Mouse (Mus musculus) lung, postnatal 10 days (tissue): Measurements from ENCODE around the gene Notch3.

Experiments used
- DNase-seq: peaks from one replicate; pipeline ENCODE4 v3.0.0; 2021

Notch3 gene

DNA sequence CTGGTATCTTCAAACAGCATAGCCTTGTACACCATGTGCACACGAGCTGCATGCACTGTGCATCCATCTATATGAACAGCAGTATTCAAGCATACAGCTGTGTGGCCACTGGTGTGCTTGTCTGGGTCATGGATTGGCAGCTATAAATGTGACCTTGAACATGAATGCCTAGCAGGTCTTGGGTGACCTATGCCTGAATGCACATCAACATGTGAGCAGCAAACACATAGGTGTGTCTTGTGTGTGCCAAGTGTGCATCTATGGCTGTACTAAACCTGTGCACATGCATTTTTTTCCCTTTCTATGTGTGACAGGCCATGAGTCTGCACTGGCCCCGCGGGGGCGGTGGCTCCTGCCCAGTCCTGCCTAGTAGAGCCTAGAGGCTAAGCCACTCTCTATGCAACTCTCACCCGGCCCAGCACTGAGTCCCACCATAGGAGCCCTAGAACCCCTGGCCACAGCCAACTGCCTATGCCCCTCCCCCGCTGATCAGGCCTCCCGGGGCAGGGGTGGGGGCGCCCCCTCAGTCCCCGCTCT, 1.3 kb downstream of the Notch3 start:
- DNase-seq, result peak; percentile 47

DNA sequence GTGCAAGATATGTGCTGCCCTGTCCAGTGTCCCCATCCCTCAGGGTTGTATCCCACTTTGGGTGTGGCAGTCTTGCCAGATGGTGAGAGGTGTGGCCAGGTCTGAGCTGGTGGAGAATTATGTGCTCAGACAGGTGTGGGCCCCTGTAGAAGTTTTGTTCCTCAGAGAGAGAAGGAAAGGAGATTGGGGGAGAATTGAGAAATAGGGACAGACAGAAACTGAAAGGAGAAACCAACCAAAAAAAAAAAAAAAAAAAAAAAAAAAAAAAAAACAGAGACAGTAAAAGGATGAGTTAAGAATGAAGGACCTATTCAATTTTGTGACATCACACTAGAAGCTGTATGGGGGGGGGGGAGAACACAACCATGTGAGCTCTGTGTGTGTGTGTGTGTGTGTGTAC, 1.9 kb downstream of the Notch3 start:
- DNase-seq, result no peak

DNA sequence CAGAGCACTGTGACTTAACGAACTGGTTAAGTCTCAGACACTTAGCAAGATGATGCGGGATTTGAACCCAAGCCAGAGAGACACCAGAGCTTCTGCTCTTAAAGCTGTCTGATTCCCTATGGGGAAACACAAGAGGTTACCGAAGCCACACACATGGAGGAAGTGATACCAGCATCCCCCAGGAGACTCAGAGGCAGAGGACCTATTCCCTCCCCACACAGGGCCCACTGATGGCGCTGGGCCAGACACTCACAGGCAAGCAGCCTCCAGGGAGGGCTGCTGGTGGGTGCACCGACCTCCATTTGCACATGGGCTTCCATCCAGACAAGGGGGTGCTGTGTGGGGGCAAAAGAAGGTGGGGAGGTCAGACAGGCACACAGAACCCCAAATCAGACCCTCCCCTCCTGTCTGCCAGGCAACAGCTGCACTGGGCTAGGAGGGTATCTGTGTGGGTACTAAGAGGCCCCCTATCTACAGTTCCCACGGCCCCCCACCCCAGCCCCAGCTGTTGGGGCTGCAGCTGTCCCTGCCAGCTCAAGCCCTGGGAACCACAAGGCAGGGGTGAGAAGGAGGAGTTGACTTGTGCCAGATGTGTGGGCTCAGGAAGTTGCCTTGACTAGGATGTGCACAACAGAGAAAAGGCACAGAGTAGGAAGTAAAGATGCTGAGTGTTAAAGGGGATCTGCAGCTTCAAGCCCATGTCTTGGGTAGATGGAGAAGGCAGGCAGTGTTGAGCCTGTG, 2.6 kb downstream of the Notch3 start:
- peak; percentile 49 for DNase-seq

- DNase-seq, result peak; percentile 84
These were observed 4.4 kb downstream of the Notch3 start for GRCm38 (mm10) chr17:32162112-32162850.

DNA sequence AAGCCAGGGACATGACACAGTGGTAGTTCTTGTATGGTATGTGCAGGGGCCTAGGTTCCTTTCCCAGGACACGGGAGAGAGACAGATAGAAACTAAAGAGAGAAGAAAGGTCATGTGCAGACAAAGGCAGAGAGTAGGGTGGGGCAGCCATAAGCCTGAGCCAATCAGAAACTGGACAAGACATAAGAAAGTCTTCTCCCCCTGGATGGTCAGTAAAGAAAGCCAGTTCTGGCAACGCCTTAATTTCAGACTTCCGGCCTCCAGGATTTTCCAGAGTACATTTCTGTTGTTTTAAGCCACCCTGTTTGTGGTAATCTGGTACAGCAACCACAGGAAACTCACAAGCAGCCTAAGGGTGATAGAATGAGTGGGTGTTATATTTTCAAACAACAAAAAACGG, 5.8 kb downstream of the Notch3 start:
- DNase-seq, result no peak

DNA sequence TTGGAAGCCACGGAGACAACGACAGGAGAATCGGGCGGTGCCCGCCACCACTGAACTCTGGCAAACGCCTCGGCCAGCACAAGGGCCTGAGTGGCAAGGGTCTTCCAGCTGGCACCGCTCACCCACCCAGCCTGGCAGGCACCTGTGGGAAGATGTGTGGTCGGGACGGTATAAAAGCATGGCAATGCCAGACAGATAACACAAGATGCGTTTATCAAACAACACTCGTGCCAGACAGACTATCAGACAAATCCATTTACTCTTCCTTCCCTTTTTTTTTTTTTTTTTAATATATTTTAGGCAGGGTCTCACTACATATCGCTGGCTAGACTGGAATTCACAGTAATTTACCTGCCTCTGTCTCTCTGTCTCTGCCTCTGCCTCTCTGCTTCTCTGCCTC, 7.8 kb downstream of the Notch3 start:
- DNase-seq, result no peak

GRCm38 (mm10) chr17:32146718-32147117, 19.9 kb downstream of the Notch3 start:
- no peak for DNase-seq

GRCm38 (mm10) chr17:32142907-32143854, 23.5 kb downstream of the Notch3 start:
- DNase-seq, result peak; percentile 91

DNA sequence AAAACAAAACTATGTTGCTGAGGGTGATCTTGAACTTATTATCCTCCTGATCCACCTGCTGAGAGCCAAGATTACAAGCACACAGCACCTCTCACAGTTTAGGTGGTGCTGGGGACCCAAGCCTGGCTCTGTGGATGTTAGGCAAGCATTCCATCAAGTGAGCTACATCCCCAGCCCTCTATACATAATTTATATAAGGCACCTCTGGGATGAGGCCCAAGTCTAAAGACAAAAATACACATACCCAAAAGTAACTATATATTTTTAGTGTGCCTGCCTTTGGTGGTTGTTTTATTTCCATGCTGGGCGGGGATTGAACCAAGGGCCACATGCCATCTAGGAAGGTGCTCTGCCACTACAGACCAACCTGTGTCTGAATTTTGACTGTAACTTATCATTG, 24.4 kb downstream of the Notch3 start:
- DNase-seq, result no peak

DNA sequence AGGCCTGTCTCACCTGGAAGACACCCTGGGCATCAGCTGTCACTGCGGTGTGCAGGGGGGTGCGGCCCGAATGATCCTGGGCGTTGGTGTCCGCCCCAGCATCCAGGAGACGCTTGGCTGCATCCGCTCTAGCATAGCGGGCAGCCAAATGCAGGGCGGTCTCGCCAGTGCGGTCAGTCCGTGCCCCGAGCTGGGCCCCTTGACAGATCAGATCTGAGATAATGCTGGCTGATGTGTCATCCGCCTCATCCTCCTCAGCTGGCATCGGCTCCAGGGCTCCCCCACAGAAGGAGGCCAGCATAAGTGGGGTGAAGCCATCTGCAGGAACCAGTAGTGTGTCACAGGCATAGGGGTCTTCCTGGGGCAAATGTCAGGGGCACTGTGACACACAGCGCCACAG, 33.3 kb downstream of the Notch3 start:
- no peak for DNase-seq

GRCm38 (mm10) chr17:32132087-32132486, 34.6 kb downstream of the Notch3 start:
- no peak for DNase-seq

- no peak for DNase-seq
These were observed 36.1 kb downstream of the Notch3 start for GRCm38 (mm10) chr17:32130506-32130905.

DNA sequence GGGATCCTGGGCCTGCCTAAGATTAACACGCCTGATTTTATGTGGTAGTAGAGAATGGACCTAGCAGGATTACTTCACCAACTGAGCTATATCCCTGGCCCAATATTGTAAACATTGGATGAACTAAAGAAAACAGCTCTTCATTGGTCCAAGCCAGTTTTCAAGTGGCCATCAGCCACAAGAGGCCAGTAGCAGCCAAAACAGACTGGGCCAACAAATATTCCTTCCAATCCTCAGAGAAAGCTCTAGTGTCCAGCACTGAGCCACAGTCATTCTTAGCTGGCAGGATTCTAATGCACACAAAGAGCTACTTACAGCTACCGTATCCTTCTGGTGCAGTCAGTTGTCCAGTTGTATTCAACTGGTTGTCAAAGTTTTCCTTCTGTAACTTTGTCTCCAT, 39.5 kb downstream of the Notch3 start:
- no peak for DNase-seq

GRCm38 (mm10) chr17:32125407-32125806, 41.2 kb downstream of the Notch3 start:
- DNase-seq, result no peak

- DNase-seq, result no peak
These were observed 43.1 kb downstream of the Notch3 start for GRCm38 (mm10) chr17:32123545-32123944.

DNA sequence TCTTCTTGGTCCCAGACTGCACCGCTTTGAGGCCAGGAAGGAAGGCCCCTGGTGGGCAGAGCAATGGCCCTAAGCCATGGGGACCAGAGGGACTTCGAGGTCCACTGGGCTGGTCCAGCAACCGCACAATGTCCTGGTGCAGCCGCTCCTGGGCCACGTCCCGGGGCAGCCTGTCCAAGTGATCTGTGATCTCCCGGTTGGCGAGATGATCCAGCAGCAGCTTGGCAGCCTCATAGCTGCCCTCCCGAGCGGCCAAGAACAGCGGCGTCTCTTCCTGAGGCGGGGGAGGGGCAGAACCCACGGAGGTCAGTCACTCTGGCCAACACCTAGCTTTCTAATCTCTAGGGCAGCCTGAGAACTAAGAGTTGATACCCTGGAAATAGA, 44.1 kb downstream of the Notch3 start:
- no peak for DNase-seq

DNA sequence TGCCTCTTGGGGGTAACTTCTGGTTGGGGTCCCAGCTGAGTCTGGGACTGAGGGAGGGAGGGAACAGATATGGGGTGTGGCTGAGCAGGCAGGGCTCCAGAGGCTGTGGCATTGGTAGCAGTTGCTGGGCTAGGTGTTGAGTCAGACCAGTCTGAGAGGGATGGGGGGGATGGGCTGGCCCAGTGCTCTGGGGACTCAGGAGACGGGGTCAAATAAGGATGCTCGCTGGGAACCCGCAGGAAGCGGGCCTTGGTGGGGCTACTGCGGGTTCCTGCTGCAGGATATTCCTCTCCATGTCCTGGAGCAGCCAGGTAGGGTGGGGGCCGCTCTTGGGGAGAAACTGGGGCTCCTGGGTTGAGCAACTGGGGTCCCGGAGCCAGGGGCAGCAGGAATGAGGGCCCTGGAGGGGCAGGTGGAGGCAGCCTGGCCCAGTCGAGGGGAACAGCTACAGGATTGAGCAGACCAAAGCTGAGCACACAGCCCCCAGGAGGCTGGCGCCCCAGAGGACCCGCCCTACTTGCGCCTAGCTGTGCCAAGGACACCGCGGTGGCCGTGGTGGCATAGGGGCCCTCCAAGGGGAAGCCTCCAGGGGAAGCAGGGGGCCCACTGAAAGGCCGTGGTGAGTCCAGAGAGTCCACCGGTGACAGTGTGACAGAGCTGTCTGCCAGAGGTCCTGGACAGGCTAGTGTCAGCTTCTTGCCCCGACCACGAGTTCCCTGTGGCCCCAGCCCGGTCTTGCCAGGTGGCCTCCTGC, 44.6 kb downstream of the Notch3 start:
- DNase-seq, result no peak

- no peak for DNase-seq
These were observed 45.7 kb downstream of the Notch3 start for GRCm38 (mm10) chr17:32120771-32121532.

DNA sequence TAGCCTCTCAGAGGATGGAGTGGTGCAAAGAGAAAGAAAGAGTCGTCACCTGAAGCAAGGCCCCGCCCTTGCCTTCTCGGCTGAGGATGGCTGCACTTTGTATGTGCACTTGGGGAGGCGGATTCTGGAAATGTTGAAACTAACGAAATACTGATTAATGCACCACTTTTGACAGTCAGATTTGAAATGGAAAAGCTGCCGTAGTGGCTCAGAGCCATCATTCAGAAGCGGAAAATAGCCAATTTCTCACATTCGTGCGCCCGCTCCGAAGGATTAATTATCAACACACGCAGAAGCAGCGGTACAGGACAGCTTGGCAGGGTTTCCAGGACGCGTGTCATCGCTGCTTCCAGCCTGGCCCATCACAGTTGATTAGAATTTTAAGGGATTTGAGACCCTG, 47.5 kb downstream of the Notch3 start:
- peak; percentile 61 for DNase-seq

DNA sequence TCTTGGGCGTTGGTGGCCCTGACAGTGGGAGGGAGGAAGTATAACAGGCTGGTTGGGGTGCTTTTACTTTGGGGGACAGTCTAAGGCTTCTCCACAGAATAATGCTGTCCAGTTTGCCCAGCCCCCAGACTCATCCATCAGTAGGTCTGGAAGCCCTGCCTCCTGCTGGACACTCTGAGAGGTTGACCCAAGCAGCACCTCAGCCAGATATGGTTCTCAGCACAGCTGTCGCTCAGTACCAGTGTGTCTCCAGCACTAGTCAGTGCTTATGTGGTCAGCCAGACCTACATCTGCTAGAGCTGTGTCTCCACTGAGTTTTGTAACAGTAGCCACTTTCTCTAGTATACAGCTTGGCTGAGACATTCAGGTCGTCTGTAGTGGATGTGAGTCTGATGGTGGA, 48.2 kb downstream of the Notch3 start:
- DNase-seq, result no peak

DNA sequence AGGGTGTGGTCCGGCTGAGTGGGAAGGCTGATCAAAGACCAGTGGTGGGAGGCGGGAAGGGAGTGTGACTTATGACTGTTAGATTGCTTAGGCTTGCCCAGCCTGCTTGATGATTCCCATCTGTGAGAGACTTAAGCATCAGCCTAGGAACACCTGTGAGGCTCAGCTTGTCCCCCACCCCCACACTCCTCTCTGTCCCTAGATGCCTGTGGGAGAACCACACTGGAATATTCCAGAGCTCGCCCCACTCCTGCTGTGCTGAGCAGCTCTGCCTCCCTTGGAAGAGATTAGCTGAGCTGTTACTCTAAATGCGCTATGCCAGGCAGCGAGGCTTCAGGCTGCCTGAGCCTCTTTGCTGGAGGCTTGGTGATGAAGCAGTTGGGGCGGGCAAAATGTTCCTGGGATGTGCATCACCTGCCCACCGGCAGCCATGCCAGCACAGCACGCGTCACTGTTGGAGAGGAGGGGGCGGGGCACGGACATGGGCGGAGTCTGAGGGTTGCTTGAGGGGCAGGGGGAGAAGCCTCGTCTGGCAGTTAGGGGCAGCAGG, 48.7 kb downstream of the Notch3 start:
- DNase-seq, result peak; percentile 61
